Mouse (Mus musculus) embryonic fibroblast, embryonic 13.5 days (primary cell): ENCODE results near the gene Cldn7.

ENCODE experiments used
- CTCF ChIP-seq: IDR thresholded peaks from 2 replicates; pipeline ENCODE4 v1.5.1; 2011; ENCODE audit warnings: mild to moderate bottlenecking, control low read depth, low read length, moderate library complexity, borderline replicate concordance; ENCODE audit not compliant: insufficient read depth
- POLR2A ChIP-seq: IDR thresholded peaks from 2 replicates; pipeline ENCODE4 v1.6.1; 2011; ENCODE audit warnings: low read depth, mild to moderate bottlenecking, control low read depth, low read length, moderate library complexity

DNA sequence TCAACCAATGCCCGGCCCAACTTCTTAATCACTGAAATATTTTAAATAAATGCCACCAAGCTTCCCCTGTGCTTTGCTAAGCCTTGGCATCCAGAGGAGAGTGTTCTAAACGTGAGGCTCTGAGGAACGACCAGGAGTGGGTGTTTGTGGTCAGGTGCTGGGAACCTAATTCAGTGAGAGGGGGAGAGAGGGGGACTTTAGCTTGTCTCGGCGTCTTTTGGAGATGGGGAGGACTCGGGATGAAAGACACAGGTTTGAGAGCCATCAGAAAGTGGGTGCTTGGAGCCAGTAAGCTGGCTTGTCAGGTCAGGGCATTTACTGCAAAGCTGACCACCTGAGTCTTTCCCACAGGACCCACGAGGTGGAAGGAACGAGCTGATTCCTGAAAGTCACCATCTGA, 32.8 kb upstream of the Cldn7 start:
- TF ChIP-seq POLR2A (no peak), CTCF (no peak)
